Mouse (Mus musculus): ENCODE measurements at regions not wholly inside any gene's neighbourhood (a gene's known extent, or its start where the extent isn't known, plus 50 kb on each side); places are given as distances from the start of the nearest gene placed in this dataset.

DNA sequence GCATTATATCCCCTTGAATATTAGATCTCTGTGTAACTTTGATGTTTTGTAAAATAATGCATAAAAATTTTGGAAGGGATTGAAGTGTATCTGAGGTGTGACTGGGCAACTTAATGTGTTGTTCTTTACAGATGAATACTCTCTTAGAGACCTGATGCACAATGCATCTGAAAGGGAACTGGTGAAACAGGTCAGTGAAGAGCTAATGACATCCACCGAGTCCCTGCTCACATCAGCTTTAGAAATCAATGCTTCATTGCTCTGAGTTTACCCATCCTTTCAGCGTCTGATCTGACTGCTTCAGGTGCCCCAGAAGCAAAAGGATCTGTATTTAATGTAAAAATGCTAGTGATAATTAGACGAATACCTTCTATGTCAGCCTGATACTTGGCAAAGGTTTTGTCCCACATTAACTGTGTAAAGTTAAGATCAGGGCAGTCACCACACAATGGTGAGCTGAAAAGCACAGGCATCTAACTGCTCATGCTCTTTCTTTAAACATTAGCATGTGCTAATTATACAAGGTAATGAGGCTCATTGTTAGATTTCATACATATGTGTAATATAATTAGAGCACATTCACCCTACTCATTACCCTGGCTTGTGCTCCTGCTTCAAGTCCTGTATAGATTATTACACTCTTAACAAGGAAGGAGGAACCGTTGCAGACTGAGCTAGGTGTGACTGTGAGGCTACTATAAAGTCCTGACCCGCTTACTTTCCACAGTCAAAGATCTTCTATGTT lies 204.6 kb upstream of the Tlr4 start:
- no peaks in the 10 kb centered on the region for H3K27me3 ChIP-seq (replicated peaks; ENCODE audit: control insufficient read depth, insufficient read depth, low read length)
- 76% methylated on average over 5 of the region's 5 CpGs for WGBS

DNA sequence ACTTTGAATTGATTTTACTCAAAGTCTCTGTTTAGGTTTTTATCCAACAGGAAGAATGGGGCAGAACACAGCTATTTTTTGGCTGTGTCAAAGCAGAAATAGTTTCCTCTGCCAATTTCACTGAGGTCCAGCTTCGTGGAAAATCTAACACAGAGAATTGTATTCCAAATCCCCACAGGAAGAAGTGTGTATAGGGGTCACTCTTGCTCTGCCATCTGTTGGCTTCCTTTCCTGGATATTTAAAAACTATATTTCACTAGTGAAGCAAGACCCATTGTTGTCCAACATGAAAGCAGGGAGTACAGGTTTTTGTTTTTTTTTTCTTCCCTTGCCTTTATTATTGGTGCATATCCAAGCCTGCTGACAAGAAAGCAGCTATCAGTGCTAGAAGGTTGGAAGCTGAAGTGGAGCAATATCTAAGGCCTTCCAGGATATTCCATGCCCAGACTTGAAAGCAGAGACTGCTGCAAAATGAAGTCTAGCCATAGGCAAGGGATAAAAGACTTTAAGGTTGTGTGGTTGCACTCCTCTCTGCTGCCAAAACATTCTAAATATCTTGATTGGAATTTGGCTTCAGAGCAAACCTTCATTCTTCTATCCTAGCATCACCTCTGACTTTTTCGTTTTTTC lies 208.5 kb upstream of the Tlr4 start:
- 55% methylated on average over 2 of the region's 2 CpGs for WGBS
- Histone ChIP-seq H3K4me2 (ENCODE audit: low read depth, low read length) (no peak overlapping the region), H3K27me3 (replicated peaks; ENCODE audit: control insufficient read depth, insufficient read depth, low read length) (no peaks in the 10 kb centered on the region), H3K4me1 (ENCODE audit: control insufficient read depth, insufficient read depth, low read length) (no peaks in the 10 kb centered on the region), H3K9ac (ENCODE audit: low read depth, low read length) (no peak overlapping the region), H3K9me3 (ENCODE audit: control insufficient read depth, low read length) (no peaks in the 10 kb centered on the region), H3K27ac (ENCODE audit: low read length) (no peak overlapping the region), H3K36me3 (ENCODE audit: control insufficient read depth, insufficient read depth, low read length) (no peaks in the 10 kb centered on the region), H3K4me3 (ENCODE audit: low read length) (no peak overlapping the region)
- ATAC-seq: no peak

More for the DNA sequence above, 204.6 kb upstream of the Tlr4 start:
- H3K4me3 ChIP-seq (ENCODE audit: low read length): no peak overlapping the region
- no peaks in the 10 kb centered on the region for H3K9me3 ChIP-seq (ENCODE audit: control insufficient read depth, low read length)
- no peaks in the 10 kb centered on the region for H3K36me3 ChIP-seq (ENCODE audit: control insufficient read depth, insufficient read depth, low read length)
- no peak overlapping the region for H3K4me2 ChIP-seq (ENCODE audit: low read depth, low read length)
- no peak overlapping the region for H3K9ac ChIP-seq (ENCODE audit: low read depth, low read length)
- no peaks in the 10 kb centered on the region for H3K4me1 ChIP-seq (ENCODE audit: control insufficient read depth, insufficient read depth, low read length)
- ATAC-seq: no peak
- no peak overlapping the region for H3K27ac ChIP-seq (ENCODE audit: low read length)

DNA sequence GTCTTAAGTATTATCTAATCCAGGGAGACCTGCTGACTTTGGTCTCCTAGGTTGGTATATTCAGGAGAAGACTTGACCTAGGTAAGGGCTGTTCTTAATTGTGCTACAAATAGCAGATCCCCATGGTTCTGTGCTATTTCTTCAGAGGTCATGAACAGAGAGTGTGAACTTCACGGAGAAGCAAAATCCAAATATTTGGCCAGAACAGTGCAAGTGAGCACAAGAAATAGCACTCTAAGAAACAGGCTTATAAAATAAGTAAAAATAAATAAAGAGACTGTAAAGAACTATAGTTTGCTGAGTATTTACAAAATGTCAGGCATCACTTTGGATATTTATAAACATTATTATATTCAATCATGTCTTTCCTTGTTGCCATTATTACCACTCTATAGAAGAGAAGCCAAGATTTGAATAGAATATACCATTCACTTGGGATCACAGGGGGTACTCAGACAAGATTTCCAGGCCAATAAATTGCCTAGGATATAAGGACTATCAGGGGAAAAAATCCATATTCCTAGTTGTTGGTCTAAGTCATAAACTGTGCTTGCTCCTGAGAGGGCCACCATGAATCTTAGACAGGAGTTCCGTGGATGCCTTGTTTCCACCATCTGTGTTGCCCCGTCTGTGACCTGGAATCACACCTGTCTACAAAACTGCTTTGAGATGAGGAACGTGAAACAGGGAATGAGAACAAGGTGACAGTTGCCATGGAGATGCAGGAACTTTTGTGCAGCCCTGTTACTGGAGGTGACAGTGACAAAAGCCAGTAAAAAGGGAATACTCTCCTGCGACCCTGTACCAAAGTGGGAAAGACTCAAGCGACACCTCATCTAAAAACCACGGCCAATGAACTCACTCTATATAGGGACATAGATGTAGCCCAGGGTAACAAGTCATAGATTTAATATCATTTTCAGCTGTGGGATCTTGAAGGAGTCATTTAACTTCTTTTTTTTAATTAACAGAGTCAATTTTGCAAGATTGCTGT lies 209.3 kb upstream of the Tlr4 start:
- Histone ChIP-seq H3K9me3 (ENCODE audit: control insufficient read depth, low read length) (no peaks in the 10 kb centered on the region), H3K4me3 (ENCODE audit: low read length) (no peak overlapping the region)

GRCm38 (mm10) chr4:66617101-66617500 lies 210.3 kb upstream of the Tlr4 start:
- no peaks in the 10 kb centered on the region for H3K9me3 ChIP-seq (ENCODE audit: control insufficient read depth, low read length)
- no peaks in the 10 kb centered on the region for H3K4me1 ChIP-seq (ENCODE audit: control insufficient read depth, insufficient read depth, low read length)
- WGBS: 51% methylated on average over 4 of the region's 4 CpGs
- H3K4me2 ChIP-seq (ENCODE audit: low read depth, low read length): no peak overlapping the region
- no peaks in the 10 kb centered on the region for H3K36me3 ChIP-seq (ENCODE audit: control insufficient read depth, insufficient read depth, low read length)
- no peaks in the 10 kb centered on the region for H3K27me3 ChIP-seq (replicated peaks; ENCODE audit: control insufficient read depth, insufficient read depth, low read length)
- ATAC-seq: no peak
- H3K9ac ChIP-seq (ENCODE audit: low read depth, low read length): no peak overlapping the region
- H3K4me3 ChIP-seq (ENCODE audit: low read length): no peak overlapping the region
- H3K27ac ChIP-seq (ENCODE audit: low read length): no peak overlapping the region

More for the DNA sequence above, 209.3 kb upstream of the Tlr4 start:
- 69% methylated on average over 7 of the region's 7 CpGs for WGBS
- Histone ChIP-seq H3K9ac (ENCODE audit: low read depth, low read length) (no peak overlapping the region), H3K4me1 (ENCODE audit: control insufficient read depth, insufficient read depth, low read length) (no peaks in the 10 kb centered on the region), H3K36me3 (ENCODE audit: control insufficient read depth, insufficient read depth, low read length) (no peaks in the 10 kb centered on the region), H3K4me2 (ENCODE audit: low read depth, low read length) (no peak overlapping the region), H3K27ac (ENCODE audit: low read length) (no peak overlapping the region), H3K27me3 (replicated peaks; ENCODE audit: control insufficient read depth, insufficient read depth, low read length) (no peaks in the 10 kb centered on the region)
- no peak for ATAC-seq

DNA sequence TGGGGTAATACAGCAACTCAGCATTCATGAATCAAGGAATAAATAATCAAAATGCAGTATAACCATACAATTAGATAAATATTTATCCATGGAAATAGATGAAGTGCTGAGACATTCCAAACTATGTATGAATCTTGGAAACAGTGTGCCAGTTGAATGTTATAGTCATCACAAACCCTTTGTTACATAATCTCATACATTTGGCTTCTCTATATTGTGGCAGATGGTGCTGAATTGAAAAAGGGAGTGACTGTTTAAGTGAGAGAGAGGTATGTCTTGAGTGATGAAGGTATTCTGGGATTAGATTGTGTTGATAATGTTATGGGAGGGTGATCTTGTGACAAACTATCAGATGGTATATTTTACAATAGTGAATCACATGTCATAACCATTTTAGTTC lies 200.4 kb upstream of the Astn2 start:
- no peak overlapping the region for H3K4me3 ChIP-seq (ENCODE audit: low read length)
- no peaks in the 10 kb centered on the region for H3K27me3 ChIP-seq (replicated peaks; ENCODE audit: control insufficient read depth, insufficient read depth, low read length)
- no peak overlapping the region for H3K4me2 ChIP-seq (ENCODE audit: low read depth, low read length)

DNA sequence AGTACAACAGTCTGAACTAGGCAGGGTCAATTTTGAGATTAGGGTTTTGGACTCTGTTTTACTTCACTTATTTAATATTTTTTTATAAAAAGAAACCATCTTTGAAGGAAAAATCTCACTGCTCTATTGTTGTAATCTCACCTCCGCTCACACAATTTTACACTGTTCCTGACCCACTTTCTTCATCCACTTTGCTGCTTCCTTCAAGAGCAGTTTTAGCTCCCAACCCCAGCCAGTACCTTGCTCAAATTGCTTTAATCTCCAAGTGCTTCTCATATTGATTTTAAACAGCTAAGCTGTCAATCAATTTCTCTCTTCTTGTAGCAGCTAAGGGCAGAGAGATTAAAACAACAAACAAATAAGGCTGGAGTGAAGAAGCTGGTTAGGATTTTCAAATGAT lies 194.3 kb upstream of the Astn2 start:
- Histone ChIP-seq H3K36me3 (ENCODE audit: control insufficient read depth, insufficient read depth, low read length) (no peaks in the 10 kb centered on the region), H3K9ac (ENCODE audit: low read depth, low read length) (no peak overlapping the region), H3K4me3 (ENCODE audit: low read length) (no peak overlapping the region), H3K27me3 (replicated peaks; ENCODE audit: control insufficient read depth, insufficient read depth, low read length) (no peaks in the 10 kb centered on the region), H3K9me3 (ENCODE audit: control insufficient read depth, low read length) (no peaks in the 10 kb centered on the region), H3K4me1 (ENCODE audit: control insufficient read depth, insufficient read depth, low read length) (no peaks in the 10 kb centered on the region), H3K27ac (ENCODE audit: low read length) (no peak overlapping the region), H3K4me2 (ENCODE audit: low read depth, low read length) (no peak overlapping the region)
- 90% methylated on average over 1 of the region's 1 CpGs for WGBS
- no peak for ATAC-seq

More for the DNA sequence above, 200.4 kb upstream of the Astn2 start:
- no peaks in the 10 kb centered on the region for H3K9me3 ChIP-seq (ENCODE audit: control insufficient read depth, low read length)
- no peak overlapping the region for H3K9ac ChIP-seq (ENCODE audit: low read depth, low read length)
- no peak for ATAC-seq
- no peak overlapping the region for H3K27ac ChIP-seq (ENCODE audit: low read length)
- no peaks in the 10 kb centered on the region for H3K36me3 ChIP-seq (ENCODE audit: control insufficient read depth, insufficient read depth, low read length)
- no peaks in the 10 kb centered on the region for H3K4me1 ChIP-seq (ENCODE audit: control insufficient read depth, insufficient read depth, low read length)

- Histone ChIP-seq H3K4me3 (ENCODE audit: low read length) (no peak overlapping the region), H3K36me3 (ENCODE audit: control insufficient read depth, insufficient read depth, low read length) (no peaks in the 10 kb centered on the region), H3K27ac (ENCODE audit: low read length) (no peak overlapping the region), H3K9me3 (ENCODE audit: control insufficient read depth, low read length) (no peaks in the 10 kb centered on the region), H3K4me2 (ENCODE audit: low read depth, low read length) (no peak overlapping the region), H3K27me3 (replicated peaks; ENCODE audit: control insufficient read depth, insufficient read depth, low read length) (no peaks in the 10 kb centered on the region), H3K9ac (ENCODE audit: low read depth, low read length) (no peak overlapping the region), H3K4me1 (ENCODE audit: control insufficient read depth, insufficient read depth, low read length) (no peaks in the 10 kb centered on the region)
- ATAC-seq: no peak
- 61% methylated on average over 5 of the region's 5 CpGs for WGBS
Measured at GRCm38 (mm10) chr4:66586647-66587046, 182.2 kb upstream of the Astn2 start.

GRCm38 (mm10) chr4:66586166-66586565 lies 181.8 kb upstream of the Astn2 start:
- Histone ChIP-seq H3K4me2 (ENCODE audit: low read depth, low read length) (no peak overlapping the region), H3K36me3 (ENCODE audit: control insufficient read depth, insufficient read depth, low read length) (no peaks in the 10 kb centered on the region), H3K4me3 (ENCODE audit: low read length) (no peak overlapping the region), H3K9me3 (ENCODE audit: control insufficient read depth, low read length) (no peaks in the 10 kb centered on the region), H3K4me1 (ENCODE audit: control insufficient read depth, insufficient read depth, low read length) (no peaks in the 10 kb centered on the region), H3K9ac (ENCODE audit: low read depth, low read length) (no peak overlapping the region), H3K27me3 (replicated peaks; ENCODE audit: control insufficient read depth, insufficient read depth, low read length) (no peaks in the 10 kb centered on the region), H3K27ac (ENCODE audit: low read length) (no peak overlapping the region)
- WGBS: 40% methylated on average over 3 of the region's 3 CpGs
- no peak for ATAC-seq

- Histone ChIP-seq H3K36me3 (ENCODE audit: control insufficient read depth, insufficient read depth, low read length) (no peaks in the 10 kb centered on the region), H3K4me3 (ENCODE audit: low read length) (no peak overlapping the region), H3K9ac (ENCODE audit: low read depth, low read length) (no peak overlapping the region), H3K9me3 (ENCODE audit: control insufficient read depth, low read length) (no peaks in the 10 kb centered on the region), H3K27me3 (replicated peaks; ENCODE audit: control insufficient read depth, insufficient read depth, low read length) (no peaks in the 10 kb centered on the region), H3K4me1 (ENCODE audit: control insufficient read depth, insufficient read depth, low read length) (no peaks in the 10 kb centered on the region), H3K27ac (ENCODE audit: low read length) (no peak overlapping the region), H3K4me2 (ENCODE audit: low read depth, low read length) (no peak overlapping the region)
- ATAC-seq: no peak
Measured at GRCm38 (mm10) chr4:66556936-66557335, 152.5 kb upstream of the Astn2 start.

Data from intestine, embryonic 16.5 days (tissue).